ENCODE assay signal across 15 mouse cellular contexts in the genomic region with DNA sequence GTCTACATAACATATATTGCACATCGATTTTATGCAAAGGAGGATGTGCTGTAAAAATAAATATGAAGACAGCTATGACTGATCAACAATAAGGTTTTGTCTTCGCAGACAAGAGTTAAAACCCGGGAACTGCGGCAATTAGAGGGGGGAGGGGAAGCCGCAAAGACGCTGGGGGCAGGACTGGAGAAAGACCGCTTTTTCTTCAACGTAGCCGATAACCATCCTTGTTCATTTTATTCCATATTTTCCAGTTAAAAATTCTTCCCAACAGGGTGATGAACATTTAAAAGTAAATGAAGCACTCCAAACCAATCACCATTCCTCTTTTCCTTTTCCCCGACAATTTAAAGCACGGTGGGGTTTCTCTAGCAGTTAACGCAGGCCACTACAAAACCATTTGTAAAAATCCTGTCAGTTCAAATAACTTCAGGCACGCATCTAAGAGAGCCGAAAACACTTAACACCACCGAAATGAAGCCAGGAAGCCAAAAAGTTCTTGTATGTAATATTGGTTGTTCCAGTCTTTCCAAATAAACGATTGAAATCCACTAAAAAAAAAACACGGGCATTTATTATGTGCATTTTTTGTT. TPM values are rescaled to one million over a fixed set of nuclear protein-coding genes. Genes with fewer than 3 reads are reported as not detected.
DNase-seq lines count a peak whose midpoint lies in the region; ATAC-seq lines count a peak whose summit lies in the region.
"Had no signal": no experiment of that assay in that cellular context is flagged by ENCODE, and none has a peak within 500 bp of the region (broad histone marks: within the 10 kb centered on the region; RNA-seq: fewer than 3 reads in every experiment).

No protein-coding gene starts in this region.

- H3K9ac ChIP-seq in limb, embryonic 11.5 days (ENCODE audit: low read length) = no peak overlapping the region
- H3K9ac ChIP-seq: liver, embryonic 15.5 days had no signal

- 0 out of 2 replicates have a peak, but pooled peaks cover 3% of the 10 kb centered on the region for H3K36me3 ChIP-seq in embryonic facial prominence, embryonic 10.5 days (replicated peaks)
- H3K36me3 ChIP-seq in limb, embryonic 11.5 days (ENCODE audit: control insufficient read depth, insufficient read depth, low read length) = no peaks in the 10 kb centered on the region
- H3K36me3 ChIP-seq: liver, embryonic 15.5 days had no signal

- H3K27me3 ChIP-seq in embryonic facial prominence, embryonic 10.5 days (replicated peaks; ENCODE audit: low read depth, poor library complexity, severe bottlenecking) = peaks cover 67% of the 10 kb centered on the region
- peaks cover 20% of the 10 kb centered on the region for H3K27me3 ChIP-seq in limb, embryonic 11.5 days (ENCODE audit: control insufficient read depth, insufficient read depth, low read length)

- H3K27ac ChIP-seq in embryonic facial prominence, embryonic 10.5 days (replicated peaks) = peak overlapping the region; percentile 88
- no peak overlapping the region for H3K27ac ChIP-seq in limb, embryonic 11.5 days (replicated peaks; ENCODE audit: low read depth, low read length)
- H3K27ac ChIP-seq: liver, embryonic 15.5 days had no signal

- peak; percentile 56 for DNase-seq in heart, adult 11 months
- DNase-seq in heart, adult 9 months (ENCODE audit: low spot score in 2 of 2) = no peak
- DNase-seq in kidney, postnatal 10 days = peak; percentile 30
- DNase-seq in kidney, adult 18-20 months = no peak
- DNase-seq in embryonic facial prominence, embryonic 10.5 days (ENCODE audit: low spot score) = peak; percentile 63
- no peak for DNase-seq in limb, embryonic 11.5 days (ENCODE audit: low spot score)
- no peak for DNase-seq in layer of hippocampus, adult 18-20 months (ENCODE audit: low spot score in 2 of 2)
- DNase-seq in spleen, postnatal 10 days (ENCODE audit: low spot score in 2 of 2) = no peak
- DNase-seq: adrenal gland, postnatal 14 days; cerebellum, adult 8-10 months; right cerebral cortex, postnatal 14 days had no signal

- peak overlapping the region; percentile 60 for H3K4me2 ChIP-seq in limb, embryonic 11.5 days (ENCODE audit: low read depth, severe bottlenecking)
- H3K4me2 ChIP-seq: liver, embryonic 15.5 days had no signal

- peak overlapping the region; percentile 65 for H3K4me3 ChIP-seq in embryonic facial prominence, embryonic 10.5 days
- H3K4me3 ChIP-seq in limb, embryonic 11.5 days (ENCODE audit: low read depth, low read length) = peak overlapping the region; percentile 19
- H3K4me3 ChIP-seq: liver, embryonic 15.5 days had no signal

- H3K9me3 ChIP-seq in embryonic facial prominence, embryonic 10.5 days = no peaks in the 10 kb centered on the region
- no peaks in the 10 kb centered on the region for H3K9me3 ChIP-seq in limb, embryonic 11.5 days (ENCODE audit: control insufficient read depth, low read length)
- H3K9me3 ChIP-seq: liver, embryonic 15.5 days had no signal

- no peak for ATAC-seq in limb, embryonic 11.5 days (ENCODE audit: insufficient number of reproducible peaks, low FRiP score, low TSS enrichment, low read depth)

- under 1% methylated on average over 17 of the region's 17 CpGs for WGBS in embryonic facial prominence, embryonic 10.5 days
- WGBS in limb, embryonic 11.5 days = under 1% methylated on average over 17 of the region's 17 CpGs

- peaks cover 21% of the 10 kb centered on the region for H3K4me1 ChIP-seq in embryonic facial prominence, embryonic 10.5 days
- H3K4me1 ChIP-seq in limb, embryonic 11.5 days (ENCODE audit: control insufficient read depth, insufficient read depth, low read length) = 0 out of 2 replicates have a peak, but pooled peaks cover 6% of the 10 kb centered on the region

RNA-seq across cellular contexts. Expression of gene Alx1, which starts 3.3 kb away (rescaled TPM):
- polyA plus RNA-seq in embryonic facial prominence, embryonic 10.5 days (2016; fragmentation: Nextera tagmentation; extraction: Ambion mirVana) = 67.7 and 110 TPM in 2 replicates
- 3.9 and 4.3 TPM in 2 replicates for polyA plus RNA-seq in limb, embryonic 11.5 days (2014; fragmentation: Nextera tagmentation; extraction: Ambion mirVana)
- total RNA-seq in layer of hippocampus, adult 18-20 months (2021) = not detected
- total RNA-seq: adrenal gland, postnatal 14 days; heart, postnatal 14 days; layer of hippocampus, postnatal 25 days; midbrain, postnatal 0 days had no signal

Comparison
In these comparisons a context has a peak if more than half of its experiments do, and no peak if none do; other contexts are left out.
1. DNase-seq: peak in heart, adult 11 months (single experiment), kidney, postnatal 10 days (single experiment) and embryonic facial prominence, embryonic 10.5 days (single experiment); none in heart, adult 9 months (0 of 2), kidney, adult 18-20 months (single experiment), limb, embryonic 11.5 days (single experiment), layer of hippocampus, adult 18-20 months (0 of 2) and spleen, postnatal 10 days (0 of 2).
2. RNA of gene Alx1, which starts 3.3 kb away (polyA plus RNA-seq): 67.7 to 110 TPM in embryonic facial prominence, embryonic 10.5 days; 3.9 to 4.3 TPM in limb, embryonic 11.5 days; every median in the first group is over 10 times any median in the second.